Mouse (Mus musculus): ENCODE data around the gene Crim1.

DNA sequence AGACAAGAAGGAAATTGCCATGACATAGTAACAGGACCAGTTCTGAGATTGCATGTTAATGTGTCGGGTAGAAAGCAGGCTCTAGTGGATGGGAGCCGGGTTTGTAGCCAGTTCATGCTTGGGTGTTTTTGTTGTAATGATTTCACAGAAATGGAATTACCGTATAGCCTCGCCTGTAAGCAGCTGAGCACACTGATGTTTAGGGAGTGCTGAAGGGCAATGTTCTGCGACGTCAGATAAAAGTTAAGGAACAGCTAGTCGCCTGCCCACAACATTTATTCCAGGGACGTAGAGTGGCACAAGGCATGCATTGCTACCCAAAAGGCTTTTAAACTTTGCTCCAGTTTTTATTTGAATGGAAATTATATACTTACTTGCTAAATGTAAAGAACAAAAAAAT is 131.4 kb downstream of the Crim1 start:
- TF ChIP-seq CTCF (IDR thresholded peaks at IDR 0.05; ENCODE audit: borderline replicate concordance, insufficient read depth, low read length) (no peak), POLR2A (IDR thresholded peaks at IDR 0.05; ENCODE audit: low read depth, low read length) (no peak)

Measured in embryonic fibroblast, embryonic 13.5 days (primary cell).